Mouse (Mus musculus): ENCODE results near the gene Whamm.

Whamm gene

DNA sequence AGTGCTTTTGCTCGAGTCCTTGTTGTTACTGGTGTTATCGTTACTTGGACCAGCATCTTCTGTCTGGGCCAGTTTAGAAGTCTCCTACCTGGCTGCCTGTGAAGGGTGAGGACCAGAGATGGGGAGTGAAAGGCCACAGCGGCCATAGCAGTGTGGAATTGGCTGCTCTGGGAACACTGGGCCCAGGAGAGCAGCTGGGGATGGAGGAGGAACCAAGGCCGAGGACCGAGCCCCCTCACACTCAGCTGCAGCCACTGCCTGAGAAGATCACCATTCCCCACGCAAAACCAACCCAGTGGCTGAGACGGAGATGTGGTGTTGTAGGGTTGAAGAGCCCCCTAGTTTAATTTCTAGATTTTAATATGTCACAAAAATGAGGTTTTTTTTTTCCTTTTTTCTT is 6.3 kb upstream of the Whamm start:
- DNase-seq, result no peak

DNA sequence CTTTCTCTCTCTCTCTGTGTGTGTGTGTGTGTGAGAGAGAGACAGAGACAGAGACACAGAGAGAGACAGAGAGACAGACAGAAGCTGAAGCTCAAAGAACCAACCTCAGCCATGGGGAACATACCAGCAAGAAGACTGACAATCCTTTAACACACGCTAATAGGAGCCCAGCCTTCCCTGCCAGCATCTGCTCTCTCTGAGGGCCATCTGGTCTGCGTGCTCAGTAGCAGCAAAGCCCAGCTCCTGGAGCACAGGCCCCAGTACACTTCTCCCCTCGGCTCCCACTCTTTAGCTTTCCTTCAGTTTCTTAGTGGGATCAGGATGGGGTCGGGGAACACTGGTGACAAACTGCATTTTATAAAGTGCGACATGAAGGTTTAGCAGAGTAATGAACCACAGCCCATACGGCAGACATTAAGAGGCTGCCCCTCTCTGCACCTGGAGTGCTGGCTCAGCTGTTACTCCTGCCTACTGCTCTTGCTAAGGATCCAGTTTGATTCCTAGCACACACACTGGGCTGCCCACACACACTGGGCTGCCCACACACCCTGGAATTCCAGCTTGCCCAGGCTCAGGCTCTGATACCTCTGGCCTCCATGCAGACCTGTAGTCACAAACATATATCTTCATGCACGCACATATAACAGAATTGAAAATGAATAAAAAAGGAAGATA is 5.5 kb upstream of the Whamm start:
- DNase-seq, result no peak

- no peak for DNase-seq
Observed at GRCm38 (mm10) chr7:81566332-81566731, 4.7 kb upstream of the Whamm start.

DNA sequence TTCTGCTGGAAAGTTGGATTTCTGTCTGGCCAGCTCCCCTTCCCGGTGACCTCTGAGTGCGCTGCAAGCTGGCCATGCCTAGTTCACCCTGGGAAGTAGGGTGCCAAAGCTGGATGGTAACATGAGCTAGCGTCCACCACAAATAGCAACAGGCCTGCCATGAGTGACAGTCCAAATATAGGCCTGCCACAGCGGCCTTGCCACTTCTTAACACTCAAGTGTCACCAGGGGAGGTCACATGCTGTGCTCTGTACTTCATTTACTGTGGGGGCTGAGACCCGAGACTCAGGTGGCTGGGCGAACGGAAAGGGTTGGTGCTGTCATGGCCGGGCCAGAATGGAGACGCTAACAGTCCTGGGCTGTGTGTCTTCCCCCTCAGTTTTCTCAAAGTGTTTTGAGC is 4.2 kb upstream of the Whamm start, which contains the start of gene Fsd2:
Gene Fsd2 (minus strand): TSS at position 53 of the 400 bp plus-strand sequence.
- DNase-seq, result no peak

DNA sequence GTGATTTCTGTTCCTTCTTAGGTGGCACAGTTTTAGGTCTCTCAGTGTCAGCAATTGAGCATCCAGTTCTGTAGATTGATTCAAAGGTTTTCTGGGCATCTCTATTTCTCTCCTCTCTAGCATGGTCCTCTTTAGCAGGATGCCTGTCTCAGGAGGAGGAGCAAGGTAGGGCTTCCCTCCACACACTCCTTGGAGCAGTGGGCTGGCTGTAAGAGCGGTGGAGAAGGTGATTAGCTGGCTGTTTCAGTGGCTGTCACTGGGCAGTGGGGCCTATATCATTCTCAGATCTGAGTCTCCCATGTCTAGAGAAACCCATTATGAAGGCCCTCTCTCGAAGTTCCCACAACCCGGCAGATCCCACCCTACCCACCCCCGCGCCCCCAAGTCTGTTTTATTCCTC is 3.7 kb upstream of the Whamm start:
- DNase-seq, result no peak

GRCm38 (mm10) chr7:81569851-81570250 is 1.2 kb upstream of the Whamm start:
- no peak for DNase-seq

DNA sequence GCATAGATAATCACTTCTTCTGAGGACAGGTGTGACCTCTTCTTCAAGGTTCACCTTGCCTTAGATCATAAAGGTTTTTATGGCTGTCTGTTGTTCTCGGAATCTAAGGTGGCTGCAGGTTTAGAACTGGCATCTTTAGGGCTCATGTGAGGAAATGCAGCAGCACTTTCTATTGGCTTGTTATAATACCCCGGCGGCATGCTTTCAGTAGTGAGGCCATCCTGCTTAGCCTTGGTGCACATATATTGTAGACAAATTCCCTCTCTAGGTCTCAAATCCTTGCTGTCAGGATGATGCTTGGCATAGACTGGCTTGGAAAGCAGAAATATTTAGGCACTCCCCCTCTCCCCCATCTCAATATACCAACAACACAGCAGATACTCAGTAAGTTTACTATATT is 795 bp upstream of the Whamm start:
- no peak for DNase-seq

GRCm38 (mm10) chr7:81570752-81571107 is 336 bp upstream of the Whamm start:
- no peak for DNase-seq

DNA sequence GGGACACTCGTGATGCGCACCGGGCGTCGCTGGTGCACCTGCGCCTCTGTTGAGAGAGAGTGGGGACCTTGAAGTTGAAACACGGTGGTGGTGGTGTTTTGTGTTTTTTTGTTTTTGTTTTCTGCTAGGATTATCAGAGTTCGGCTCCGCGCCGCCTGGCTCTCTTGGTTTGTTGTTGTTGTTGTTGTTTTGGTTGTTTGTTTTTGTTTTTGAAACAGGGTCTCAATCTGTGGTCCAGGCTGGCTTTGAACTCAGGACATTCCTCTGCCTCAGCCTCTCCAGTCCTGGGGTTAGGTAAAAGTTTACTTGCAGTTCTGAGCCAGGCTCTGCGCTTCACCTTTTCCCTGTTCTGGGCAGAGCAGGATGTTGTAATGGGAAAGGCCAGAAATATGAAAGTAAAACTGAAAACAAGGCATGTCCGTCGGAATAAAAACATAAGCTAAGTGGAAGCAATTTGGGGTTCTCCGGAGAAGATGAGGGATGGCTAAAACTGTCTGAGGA is 925 bp downstream of the Whamm start:
- DNase-seq, result no peak

DNA sequence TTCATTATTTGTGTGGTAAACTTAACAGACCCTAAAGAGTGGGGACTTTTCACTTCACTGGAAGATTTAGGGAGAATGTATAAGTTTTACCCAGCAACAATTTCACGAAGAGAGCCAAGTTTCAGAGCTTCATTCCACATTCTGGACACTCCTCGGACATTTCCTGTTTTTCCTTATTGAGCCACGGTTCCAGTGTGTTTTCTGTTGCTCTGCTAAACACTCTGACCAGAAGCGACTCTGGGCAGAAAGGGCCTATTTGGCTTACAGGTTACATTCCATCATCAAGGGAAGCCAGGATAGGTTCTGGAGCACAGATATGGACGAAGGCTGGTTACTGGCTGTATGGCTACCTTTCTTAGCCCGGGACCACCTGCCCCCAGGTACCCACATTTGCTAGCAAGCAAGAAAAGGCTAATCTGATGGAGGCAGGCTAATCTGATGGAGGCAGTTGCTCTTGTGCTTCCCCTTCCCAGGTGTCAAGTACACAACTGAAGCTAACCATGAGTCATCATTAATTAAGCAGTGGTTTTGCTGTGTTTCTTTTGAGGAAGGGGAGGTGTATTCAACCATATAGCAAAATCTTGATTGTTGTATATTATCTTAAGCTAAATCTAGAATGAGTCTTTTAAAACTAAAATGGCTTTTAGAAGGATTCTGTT is 1.7 kb downstream of the Whamm start:
- DNase-seq, result no peak

DNA sequence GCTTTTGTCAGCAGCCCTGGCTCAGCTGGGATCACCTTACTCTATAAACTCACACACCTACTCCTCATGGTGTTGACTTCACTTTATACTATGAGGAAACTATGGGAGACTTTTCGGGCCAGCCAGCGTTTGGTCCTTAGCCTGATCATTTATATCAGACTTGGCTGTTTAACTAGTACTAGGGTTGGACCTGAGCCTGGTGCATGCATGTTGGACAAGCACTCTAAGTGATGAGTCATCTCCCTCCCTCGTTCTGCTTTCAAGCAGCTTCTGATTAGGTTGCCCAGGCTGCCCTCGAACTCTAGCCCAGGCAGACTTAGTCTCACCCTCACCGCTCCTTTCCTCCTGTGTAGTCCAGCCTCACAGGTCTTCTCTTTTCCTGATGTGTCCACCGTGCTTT is 2.3 kb downstream of the Whamm start:
- no peak for DNase-seq

DNA sequence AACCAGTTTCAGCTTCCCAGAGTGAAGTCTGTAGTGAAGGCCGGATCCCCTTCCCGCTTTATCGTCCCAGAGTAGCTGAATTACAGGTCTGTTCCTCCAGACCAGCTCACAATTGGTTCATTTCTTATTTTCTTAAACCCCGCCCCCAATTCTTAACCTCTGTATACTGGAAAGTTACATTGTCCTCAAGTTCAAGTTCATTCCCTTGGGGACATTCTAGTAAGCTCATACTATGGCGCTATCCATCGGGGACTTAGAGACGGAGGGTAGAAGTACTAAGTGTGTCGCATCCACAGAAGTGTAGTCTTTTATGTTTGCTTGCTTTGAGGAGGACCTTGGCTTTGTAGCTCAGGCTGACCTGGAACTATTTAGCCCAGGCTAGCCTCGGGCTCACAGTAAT is 2.8 kb downstream of the Whamm start:
- DNase-seq, result no peak

DNA sequence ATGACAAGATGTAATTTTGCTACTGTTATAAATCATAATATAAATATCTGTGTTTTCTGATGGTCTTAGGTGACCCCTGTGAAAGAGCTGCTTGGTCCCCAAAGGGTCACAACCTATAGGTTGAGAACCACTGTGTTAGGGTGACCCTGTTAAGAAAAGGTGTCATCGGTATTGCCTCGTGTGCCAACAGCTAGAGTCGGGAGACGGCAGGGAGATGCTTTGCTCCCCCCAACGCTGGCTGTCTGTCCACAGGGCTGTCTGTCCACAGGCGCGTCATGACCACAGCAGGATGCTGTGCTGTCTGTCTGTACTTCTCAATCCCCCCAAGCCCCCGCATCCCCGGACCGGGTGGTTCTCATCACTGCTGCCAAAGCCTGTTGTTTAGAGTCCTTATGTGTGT is 4.5 kb downstream of the Whamm start:
- DNase-seq, result no peak

DNA sequence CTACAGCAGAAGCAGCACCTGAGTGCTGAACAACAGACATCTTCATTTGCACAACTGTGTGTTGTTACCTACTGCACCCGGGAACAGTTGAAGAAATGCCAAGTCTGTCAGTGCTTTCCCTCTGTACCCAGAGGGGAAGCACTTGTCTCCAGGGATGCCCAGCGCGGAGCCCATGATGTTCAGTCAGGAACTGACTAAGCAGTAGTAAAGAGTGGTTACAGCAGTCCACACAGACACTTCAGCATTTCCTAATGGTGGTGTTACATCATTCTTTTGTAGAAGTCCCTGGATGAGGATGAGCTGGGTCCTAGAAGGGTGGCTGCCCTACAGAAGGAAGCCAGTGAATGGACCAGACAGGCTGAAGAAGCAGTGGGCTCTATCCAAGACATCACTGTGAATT is 6.8 kb downstream of the Whamm start:
- no peak for DNase-seq

DNA sequence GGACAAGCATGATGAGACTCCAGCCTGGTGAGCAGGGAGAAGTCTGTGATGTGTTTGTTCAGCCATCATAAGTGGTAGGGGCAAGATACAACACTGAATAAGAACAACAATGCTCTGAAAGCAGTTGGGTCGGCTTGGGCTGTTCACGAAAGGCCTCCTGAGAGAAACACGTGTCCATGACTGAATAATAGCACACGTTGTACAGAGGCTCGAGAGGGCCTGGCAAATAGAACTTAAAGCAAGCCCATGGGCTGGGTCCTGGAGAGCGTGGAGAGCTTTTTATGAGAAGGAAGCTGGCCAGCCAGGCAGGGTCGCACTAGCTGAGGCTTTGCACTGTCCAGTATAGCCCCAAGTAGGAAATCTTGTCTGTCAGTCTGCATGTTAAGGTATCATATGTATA is 7.3 kb downstream of the Whamm start:
- DNase-seq, result no peak

DNA sequence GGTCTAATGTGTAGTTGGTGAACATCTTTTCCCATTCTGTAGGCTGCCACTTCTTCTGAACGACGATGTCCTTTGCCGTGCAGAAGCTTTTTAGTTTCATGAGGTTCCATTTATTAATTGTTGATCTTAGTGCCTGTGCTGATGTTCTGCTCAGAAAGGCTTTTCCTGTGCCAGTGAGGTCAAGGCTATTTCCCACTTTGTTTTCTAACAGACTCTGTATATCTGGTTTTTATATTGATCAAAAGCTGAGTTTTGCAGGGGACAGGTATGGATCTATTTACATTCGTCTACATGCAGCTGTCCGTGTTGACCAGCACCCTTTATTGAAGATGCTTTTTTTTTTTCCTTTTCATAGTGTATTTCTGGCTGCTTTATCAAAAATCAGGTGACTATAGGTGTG is 8.2 kb downstream of the Whamm start:
- no peak for DNase-seq

- no peak for DNase-seq
Observed at GRCm38 (mm10) chr7:81583512-81583911, 12.4 kb downstream of the Whamm start.

GRCm38 (mm10) chr7:81585326-81585725 is 14.3 kb downstream of the Whamm start:
- DNase-seq, result no peak

DNA sequence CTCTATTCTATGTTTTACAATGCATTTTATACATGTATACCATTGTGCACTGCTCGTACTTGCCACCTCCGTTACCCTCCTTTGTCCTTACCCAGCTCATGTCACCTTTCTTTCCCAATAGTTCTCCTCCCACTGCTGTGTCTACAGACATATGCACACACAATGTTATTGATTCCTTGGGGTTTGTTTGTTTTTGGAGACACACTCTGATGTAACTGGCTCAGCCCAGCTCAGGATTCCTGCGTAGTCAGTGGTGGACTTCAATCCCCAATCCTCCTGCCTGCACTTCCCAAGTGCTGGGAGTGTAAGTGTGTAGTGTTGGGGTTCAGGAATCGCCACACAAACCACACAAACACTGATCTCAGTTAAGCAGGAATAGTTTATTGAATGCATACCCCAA is 16.2 kb downstream of the Whamm start:
- no peak for DNase-seq

GRCm38 (mm10) chr7:81592686-81593085 is 21.6 kb downstream of the Whamm start:
- no peak for DNase-seq

- no peak for DNase-seq
Observed at GRCm38 (mm10) chr7:81593387-81593786, 22.3 kb downstream of the Whamm start.

GRCm38 (mm10) chr7:81595056-81595455 is 24.0 kb downstream of the Whamm start:
- DNase-seq, result no peak

- DNase-seq, result no peak
Observed at GRCm38 (mm10) chr7:81596086-81596485, 25.0 kb downstream of the Whamm start.

GRCm38 (mm10) chr7:81597660-81598059 is 26.6 kb downstream of the Whamm start:
- no peak for DNase-seq
